Mouse (Mus musculus): ENCODE measurements around the gene Zfp599.

DNA sequence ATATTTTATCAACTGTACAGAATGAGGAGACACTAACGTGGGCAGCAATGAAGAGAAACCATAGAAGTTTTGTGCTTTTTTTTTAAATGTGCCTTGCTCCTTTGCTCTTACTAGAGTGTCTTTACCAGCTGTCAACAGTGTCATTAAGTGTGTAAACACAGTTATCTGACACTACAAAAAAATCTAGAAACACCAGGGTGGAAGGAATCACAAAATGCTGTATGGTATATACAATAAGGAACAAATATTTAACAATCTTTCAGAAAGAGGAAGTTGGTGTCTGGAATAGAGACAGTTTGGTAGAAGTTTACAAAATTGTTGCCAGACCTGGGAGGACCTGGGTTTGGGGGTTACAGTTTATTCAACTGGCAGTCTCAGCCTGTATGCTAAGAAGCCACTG is 1.9 kb upstream of the Zfp599 start:
- TF ChIP-seq MAFK (IDR thresholded peaks at IDR 0.05; ENCODE audit: insufficient read depth, low read depth, low read length) = no peak
- TF ChIP-seq ZC3H11A (IDR thresholded peaks at IDR 0.05; ENCODE audit: borderline replicate concordance, low read depth, low read length) = no peak
- TF ChIP-seq ZNF384 (IDR thresholded peaks at IDR 0.05; ENCODE audit: low read depth, low read length) = no peak

All from ES-E14 (cell line).